Mouse (Mus musculus): Measurements from ENCODE around the gene Sstr3.

Gene Sstr3

GRCm38 (mm10) chr15:78559141-78559979 lies 14.9 kb upstream of the Sstr3 start:
- DNase-seq, result no peak

DNA sequence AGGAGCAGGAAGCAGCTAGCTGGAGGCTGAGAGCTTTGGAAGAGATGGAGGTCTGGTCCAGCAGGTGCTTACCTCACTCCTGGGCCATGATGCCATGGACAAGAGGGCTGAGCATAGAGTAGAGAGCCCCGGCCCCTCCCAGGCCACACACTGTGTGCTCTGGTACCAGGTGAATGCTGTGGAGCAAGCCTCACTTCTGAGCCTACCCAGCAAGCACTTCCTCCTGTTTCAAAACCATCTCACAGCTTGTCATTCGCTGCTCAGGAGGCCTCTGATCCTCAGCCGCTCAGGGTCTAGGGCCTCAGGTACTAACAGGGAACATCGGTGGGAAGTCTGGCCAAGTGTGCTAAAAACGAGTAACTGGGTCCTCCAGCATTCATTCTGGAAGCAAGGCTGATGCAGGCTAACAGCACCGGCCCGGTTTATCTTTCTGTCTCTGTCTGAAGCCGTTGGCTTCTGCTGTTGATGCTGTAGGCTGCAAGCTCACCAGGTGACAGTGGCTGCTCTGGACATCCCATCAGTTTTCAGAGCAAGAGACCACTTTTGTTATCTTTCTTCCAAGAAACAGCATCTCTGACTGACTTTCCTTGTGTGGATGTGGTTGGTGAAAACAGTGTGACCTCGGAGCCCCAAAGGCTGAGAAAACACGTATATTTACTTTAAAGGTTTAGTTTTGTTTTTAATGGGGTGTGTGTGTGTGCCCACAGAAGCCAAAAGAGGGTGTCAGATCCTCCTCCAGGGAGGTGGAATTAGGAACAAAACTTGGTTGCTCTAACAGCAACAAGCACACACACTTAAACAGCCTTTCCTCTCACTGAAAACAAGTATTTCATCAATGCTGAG lies 13.4 kb upstream of the Sstr3 start:
- DNase-seq, result no peak

- DNase-seq, result peak in 1 of 2 experiments; percentile 40
Observed at GRCm38 (mm10) chr15:78554545-78555313, 10.2 kb upstream of the Sstr3 start.

DNA sequence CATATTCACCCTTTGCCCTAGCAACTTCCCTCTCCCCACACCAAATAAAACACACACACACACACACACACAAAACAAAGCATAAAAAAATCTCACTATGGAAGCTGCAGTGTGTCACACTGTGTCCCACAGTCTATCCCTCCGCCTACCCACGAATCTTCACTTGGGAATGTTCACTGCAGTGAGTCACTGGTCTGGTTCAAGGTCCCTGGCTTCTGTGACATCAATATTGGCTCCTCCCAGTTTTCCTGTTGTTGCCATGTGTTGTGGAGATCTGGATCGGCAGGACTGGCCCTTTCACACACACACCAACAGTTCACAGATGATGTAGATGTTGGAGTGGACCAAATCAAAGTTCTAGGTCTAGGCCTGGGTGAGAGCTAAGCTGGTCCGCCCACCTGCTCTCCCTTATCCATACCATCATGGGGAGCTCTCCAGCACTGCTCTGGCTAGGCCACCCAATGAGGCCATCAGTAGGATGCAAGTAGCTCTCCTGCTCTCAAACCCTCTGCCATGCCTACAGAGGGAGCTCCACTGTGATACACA lies 4.8 kb upstream of the Sstr3 start:
- no peak for DNase-seq

DNA sequence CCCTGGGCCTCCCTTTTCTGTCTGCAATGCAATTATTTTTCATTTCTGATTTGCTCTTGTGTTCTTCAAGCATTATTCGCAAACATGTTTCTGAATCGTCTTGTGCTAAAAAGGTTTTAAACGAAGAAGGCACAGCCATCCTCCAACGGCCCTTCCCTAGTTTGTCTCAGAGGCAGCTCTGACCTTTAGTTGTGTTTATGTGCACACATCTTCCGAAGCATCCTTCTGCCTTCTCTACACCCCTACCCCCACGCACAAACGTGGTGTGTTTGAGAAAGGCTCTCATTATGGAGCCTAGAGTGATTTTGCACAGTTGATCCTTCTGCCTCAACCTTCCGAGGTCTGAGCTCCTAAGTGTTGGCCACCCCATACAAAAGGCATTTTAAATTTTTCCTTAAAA lies 4.2 kb upstream of the Sstr3 start:
- no peak for DNase-seq

GRCm38 (mm10) chr15:78548336-78548665 lies 3.8 kb upstream of the Sstr3 start:
- DNase-seq, result no peak

- DNase-seq, result peak; percentile 28 to 50
Observed at GRCm38 (mm10) chr15:78547415-78548335, 3.2 kb upstream of the Sstr3 start.

- no peak for DNase-seq
Observed at GRCm38 (mm10) chr15:78546060-78546459, 1.6 kb upstream of the Sstr3 start.

DNA sequence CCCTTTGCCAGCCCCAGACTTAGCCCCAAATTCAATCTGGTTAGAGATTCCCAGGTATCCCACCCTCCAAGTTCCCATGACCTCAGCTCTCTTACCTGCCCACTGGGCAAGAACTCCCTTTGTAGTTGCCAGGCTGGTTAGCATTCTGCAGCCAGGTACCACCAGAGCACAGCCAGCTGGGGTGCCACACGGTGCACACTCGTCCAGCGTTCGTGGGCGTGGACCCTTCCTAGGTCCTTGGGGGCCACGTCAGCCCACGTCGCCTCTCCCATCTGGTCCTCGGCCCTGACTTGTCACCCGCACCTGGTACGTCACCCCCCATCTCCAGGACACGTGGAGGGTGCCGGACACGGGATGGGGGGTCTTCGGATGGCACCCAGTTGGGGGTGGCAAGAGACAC lies 444 bp downstream of the Sstr3 start:
- no peak for DNase-seq

DNA sequence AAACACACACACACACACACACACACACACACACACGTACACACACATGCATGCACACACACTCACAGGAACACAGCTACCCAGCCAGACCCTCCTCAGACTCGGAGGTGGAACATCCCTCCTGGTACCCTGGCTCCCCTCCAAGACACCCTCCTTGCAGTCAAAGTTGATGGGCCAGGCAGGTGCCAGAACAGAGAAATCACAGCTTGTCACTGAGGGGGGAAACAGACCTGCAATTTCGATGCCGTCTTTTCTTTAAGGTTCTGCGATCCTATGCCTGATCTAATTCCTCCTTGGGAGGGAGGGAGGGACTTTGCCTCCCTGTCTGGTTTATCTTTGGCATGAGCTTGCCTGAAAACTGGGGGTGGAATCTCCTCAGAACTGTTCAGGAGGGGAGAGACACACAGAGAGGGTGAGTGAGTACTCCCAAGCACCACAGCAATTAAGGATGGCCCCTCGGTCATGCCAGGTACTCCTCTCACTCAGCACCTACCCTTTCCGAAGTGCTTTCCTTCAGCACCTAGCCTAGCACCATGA lies 1.6 kb downstream of the Sstr3 start:
- no peak for DNase-seq

GRCm38 (mm10) chr15:78542098-78542766 lies 2.3 kb downstream of the Sstr3 start:
- no peak for DNase-seq

DNA sequence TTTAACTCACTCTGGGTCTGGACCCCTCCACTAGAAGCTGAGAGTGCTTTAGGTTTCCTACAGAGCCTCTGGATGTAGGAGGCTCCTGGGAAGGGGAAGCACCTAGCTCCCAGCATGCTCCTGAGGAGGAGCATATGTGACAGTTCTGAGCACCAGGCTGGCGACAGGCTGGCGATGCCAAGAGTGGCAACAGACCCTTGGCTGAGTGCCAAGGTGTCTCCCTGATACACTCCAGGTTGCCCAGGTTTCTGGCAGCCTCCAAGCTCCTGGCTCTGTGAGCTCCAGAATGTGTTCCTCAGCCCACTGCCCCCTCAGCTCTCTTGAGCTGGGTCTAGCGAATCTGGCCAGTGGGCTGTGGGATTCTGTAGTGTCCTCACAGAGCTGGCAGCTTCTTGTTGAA lies 2.9 kb downstream of the Sstr3 start:
- no peak for DNase-seq

- no peak for DNase-seq
Observed at GRCm38 (mm10) chr15:78541036-78541435, 3.4 kb downstream of the Sstr3 start.

DNA sequence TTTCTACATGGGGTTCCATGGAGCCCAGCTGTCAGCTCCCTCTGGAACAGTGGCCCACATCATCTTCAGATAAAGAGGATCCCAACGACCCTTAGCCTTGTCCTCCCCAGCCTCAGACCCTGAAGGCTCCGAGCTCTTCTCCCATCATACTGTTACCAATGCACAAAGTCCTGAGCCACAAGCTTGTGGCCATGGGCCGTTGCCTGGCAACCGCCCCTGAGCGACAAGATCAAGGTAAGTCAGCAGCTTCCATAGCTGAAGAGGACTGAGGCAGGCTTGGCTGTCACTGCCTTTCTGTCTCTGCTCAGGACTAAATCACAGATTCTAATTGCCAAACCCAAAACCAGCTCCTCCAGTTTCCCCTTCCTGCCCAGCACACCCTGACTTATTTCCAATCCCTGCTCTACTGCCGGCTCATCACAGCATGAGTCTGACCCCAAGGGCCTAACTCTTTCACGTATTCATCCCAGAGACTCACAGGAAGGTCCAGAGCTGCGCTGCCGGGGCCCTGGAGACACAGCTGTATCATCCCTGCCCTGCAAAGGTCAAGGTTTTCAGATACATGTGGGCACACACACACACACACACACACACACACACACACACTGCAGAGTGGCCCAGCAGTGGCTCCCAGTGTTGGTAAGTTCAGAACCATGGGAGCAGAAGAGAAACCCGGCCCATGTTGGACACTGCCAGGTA lies 8.6 kb downstream of the Sstr3 start:
- DNase-seq, result no peak

DNA sequence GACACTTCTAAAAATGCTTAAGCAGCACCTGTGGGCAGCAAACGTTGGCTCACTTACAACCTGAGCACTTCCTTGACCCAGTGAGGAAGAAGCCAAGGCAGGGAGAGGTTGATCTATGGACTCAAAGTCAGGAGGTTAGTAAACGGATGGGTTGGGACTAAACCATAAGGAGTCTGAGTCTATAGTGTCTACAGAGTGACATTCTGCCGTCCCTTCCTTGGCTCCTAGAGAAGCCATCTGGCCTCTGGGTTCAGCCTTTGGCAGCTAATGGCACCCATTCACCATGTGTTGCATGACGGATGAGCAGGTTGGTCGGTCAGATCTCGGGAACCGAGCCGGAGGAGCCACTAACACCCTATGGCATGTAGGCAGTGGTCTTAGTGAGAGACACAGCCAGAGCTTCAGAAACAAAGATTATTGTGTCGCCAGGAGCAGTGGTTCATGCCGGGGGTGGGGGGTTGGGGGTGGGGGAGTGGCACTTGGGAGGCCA lies 11.1 kb downstream of the Sstr3 start:
- DNase-seq, result no peak

DNA sequence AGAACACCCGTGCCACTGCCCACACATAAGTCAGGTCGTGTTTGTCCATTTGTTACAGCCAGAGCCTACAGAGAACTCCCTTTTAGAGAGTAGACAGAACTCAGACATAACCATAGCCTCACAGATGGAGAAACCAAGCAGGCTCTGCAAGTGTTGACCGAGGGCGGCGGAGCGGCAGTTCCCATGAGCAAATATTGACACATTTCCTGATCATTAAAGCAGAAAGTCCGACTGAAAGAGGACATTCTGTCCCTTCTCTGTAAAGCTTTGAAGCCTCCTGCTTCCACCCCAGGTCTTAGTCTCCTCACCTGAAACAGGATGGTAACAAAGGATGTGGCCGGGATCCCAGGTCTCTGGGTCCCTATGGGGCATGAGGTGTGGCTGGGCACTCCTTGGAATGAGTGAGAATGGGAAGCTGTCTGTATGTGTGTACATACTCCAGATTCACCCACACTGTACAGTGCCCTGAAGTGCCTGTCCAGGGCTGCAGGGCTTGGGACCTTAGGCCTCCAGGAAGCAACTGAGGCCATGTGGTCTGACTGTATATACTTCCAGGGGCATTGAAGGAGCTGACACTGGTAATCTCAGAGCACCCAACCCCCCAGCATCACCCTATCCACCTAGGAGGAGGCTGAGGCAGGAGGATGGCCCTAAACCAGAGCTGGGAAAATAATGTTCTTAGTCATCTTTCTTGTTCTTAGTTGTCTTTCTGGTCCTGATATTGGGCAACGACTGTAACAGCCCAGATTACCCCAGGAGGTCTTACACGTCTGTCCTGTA lies 11.7 kb downstream of the Sstr3 start:
- no peak for DNase-seq

DNA sequence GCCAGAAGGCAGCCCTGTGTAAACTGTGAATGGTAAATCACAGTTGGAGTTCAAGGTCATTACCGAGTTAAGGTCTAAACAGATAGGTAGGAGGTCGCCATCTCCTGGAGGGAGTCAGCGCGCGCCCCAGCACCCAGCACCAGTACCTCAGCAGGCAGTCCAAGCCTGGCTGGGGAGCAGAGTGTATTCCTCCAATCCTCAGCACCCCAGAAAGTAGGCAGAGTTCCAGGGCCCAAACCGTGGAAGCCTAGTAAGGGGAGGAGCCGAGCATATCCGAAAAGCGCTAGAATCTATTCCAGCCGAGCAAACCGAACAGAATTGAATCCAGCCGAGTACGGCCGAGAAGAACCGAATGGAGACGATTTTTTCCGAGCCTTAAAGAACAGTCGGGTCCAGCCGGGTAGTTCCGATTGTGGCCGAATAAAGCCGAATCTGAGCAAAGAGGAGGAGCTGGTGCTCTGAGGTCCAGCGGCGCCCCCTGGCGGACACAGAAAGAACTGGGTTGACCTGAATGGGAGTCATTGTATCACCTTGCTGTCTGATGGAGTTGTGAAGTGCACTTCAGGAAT lies 12.5 kb downstream of the Sstr3 start:
- peak; percentile 99 for DNase-seq

- DNase-seq, result no peak
Observed at GRCm38 (mm10) chr15:78531451-78531720, 13.1 kb downstream of the Sstr3 start.

Data from kidney, postnatal 4 days (tissue).